Mouse (Mus musculus) heart, postnatal 0 days (tissue): ENCODE measurements at regions not wholly inside any gene's neighbourhood (a gene's known extent, or its start where the extent isn't known, plus 50 kb on each side); places are given as distances from the start of the nearest gene placed in this dataset.

Source experiments
- CTCF ChIP-seq: IDR thresholded peaks from 2 replicates; pipeline ENCODE4 v1.5.1; 2016; ENCODE audit warnings: antibody characterized with exemption, control low read depth, low read depth
- EP300 ChIP-seq: IDR thresholded peaks from 2 replicates; pipeline ENCODE4 v1.6.1; 2016; ENCODE audit warnings: antibody characterized with exemption, low read depth

GRCm38 (mm10) chr4:27846106-27846622, 966.8 kb upstream of the Epha7 start:
- no peak for TF ChIP-seq EP300
- no peak for TF ChIP-seq CTCF
